Mouse (Mus musculus) mouse embryonic stem cell (cell line): ENCODE data around the gene Smyd3.

ENCODE experiments used
- in situ Hi-C, 2 experiments: fragments of 300-500 bp; cut with MboI; formaldehyde crosslinking; loops; 1 replicate in 1 of 2; 3 replicates in 1 of 2; pipeline ENCODE4 v1.14.3; 2019 to 2020; ENCODE audit warnings: low sequenced_read_pairs in 2 of 2, low pct_unique_long_range_greater_than_20kb in 1 of 2, mixed read lengths in 1 of 2; ENCODE audit not compliant: unreplicated experiment in 1 of 2

The Smyd3 gene

GRCm38 (mm10) chr1:179272926-179273325 is 244.9 kb downstream of the Smyd3 start:
- in situ Hi-C loops, result no loop called here

GRCm38 (mm10) chr1:179272351-179272750 is 245.5 kb downstream of the Smyd3 start:
- in situ Hi-C loops, result no loop called here

- in situ Hi-C loops, result no loop called here
Measured at GRCm38 (mm10) chr1:179266936-179267335, 250.9 kb downstream of the Smyd3 start.

GRCm38 (mm10) chr1:179261496-179261966 is 256.3 kb downstream of the Smyd3 start:
- in situ Hi-C loops, result no loop called here

- in situ Hi-C loops, result no loop called here
Measured at GRCm38 (mm10) chr1:179255826-179256512, 261.9 kb downstream of the Smyd3 start.

GRCm38 (mm10) chr1:179254531-179254930 is 263.3 kb downstream of the Smyd3 start:
- in situ Hi-C loops, result no loop called here

- in situ Hi-C loops, result no loop called here
Measured at GRCm38 (mm10) chr1:179252611-179253010, 265.2 kb downstream of the Smyd3 start.

GRCm38 (mm10) chr1:179250388-179250787 is 267.5 kb downstream of the Smyd3 start:
- in situ Hi-C loops, result no loop called here

- in situ Hi-C loops, result no loop called here
Measured at GRCm38 (mm10) chr1:179243554-179243953, 274.3 kb downstream of the Smyd3 start.

GRCm38 (mm10) chr1:179240663-179241279 is 277.1 kb downstream of the Smyd3 start:
- in situ Hi-C loops, result no loop called here

GRCm38 (mm10) chr1:179238639-179239038 is 279.2 kb downstream of the Smyd3 start:
- in situ Hi-C loops, result no loop called here

- in situ Hi-C loops, result no loop called here
Measured at GRCm38 (mm10) chr1:179237989-179238388, 279.9 kb downstream of the Smyd3 start.

GRCm38 (mm10) chr1:179236217-179236840 is 281.5 kb downstream of the Smyd3 start:
- in situ Hi-C loops, result no loop called here

- in situ Hi-C loops, result no loop called here
Measured at GRCm38 (mm10) chr1:179231777-179232661, 285.8 kb downstream of the Smyd3 start.

GRCm38 (mm10) chr1:179229515-179229914 is 288.3 kb downstream of the Smyd3 start:
- in situ Hi-C loops, result no loop called here

GRCm38 (mm10) chr1:179220290-179220689 is 297.6 kb downstream of the Smyd3 start:
- in situ Hi-C loops, result no loop called here

- in situ Hi-C loops, result no loop called here
Measured at GRCm38 (mm10) chr1:179218061-179218460, 299.8 kb downstream of the Smyd3 start.

GRCm38 (mm10) chr1:179217036-179217435 is 300.8 kb downstream of the Smyd3 start:
- in situ Hi-C loops, result no loop called here

GRCm38 (mm10) chr1:179213381-179213780 is 304.5 kb downstream of the Smyd3 start:
- in situ Hi-C loops, result no loop called here
